Mouse (Mus musculus): ENCODE measurements around the gene Acsbg1.

Acsbg1 gene

GRCm38 (mm10) chr9:54668455-54668854 is 6.8 kb upstream of the Acsbg1 start:
- DNase-seq, result no peak

DNA sequence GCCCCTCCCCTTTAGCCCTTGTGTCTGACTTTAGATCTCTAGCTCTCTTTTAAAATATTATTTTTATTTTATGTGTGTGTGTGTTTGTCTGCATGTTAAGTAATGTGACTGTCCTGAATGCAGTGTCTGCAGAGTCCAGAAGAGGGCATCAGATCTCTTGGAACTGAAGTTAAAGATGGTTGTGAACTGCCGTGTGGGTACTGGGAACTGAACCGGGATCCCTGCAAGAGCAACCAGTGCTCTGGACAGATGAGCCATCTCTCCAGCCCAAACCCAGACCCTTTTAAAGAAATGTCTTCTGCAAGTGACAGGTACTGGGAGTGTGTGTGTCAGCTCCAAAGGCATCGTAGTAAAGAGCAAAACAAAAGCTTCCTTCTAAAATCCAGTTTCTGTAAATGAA is 4.4 kb upstream of the Acsbg1 start:
- no peak for DNase-seq

DNA sequence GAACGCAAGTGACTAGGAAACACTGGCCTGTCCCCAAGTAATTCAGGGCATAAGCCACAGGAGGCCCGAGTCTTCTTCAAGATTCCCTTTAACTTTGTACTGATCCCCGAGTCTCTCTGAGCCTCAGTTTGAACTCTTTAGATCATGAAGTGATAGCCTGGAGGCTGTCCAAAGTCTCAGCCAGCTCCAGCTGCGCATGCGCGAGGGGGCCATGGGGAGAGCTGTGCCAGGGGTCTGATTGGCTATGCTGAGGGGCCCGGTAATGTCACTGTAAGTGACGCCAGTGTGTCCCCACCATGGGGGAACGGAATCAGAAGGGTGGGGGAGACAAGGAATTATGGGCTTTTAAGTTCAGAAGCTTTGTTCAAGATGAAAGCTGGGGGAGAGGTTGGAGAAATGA is 2.7 kb upstream of the Acsbg1 start:
- DNase-seq, result no peak

GRCm38 (mm10) chr9:54658773-54659172 is 2.9 kb downstream of the Acsbg1 start:
- DNase-seq, result no peak

DNA sequence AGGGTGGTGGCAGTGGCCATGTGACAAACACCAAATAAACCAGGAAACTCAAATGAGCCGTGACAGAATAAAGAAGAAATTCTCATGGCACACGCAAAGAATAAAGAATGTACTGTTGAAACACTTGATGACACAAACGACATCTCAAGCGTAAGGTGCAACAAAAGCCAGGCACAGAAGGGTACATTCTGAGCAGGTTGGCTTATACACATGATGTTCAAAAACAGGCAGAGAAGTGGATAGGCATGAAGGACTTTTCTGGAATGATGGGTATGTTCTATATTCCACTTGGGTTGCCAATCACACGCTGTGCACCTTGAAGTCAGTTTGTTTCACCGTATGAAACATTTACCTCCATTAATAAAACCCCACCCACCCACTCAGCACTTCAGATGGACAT is 5.3 kb downstream of the Acsbg1 start:
- no peak for DNase-seq

DNA sequence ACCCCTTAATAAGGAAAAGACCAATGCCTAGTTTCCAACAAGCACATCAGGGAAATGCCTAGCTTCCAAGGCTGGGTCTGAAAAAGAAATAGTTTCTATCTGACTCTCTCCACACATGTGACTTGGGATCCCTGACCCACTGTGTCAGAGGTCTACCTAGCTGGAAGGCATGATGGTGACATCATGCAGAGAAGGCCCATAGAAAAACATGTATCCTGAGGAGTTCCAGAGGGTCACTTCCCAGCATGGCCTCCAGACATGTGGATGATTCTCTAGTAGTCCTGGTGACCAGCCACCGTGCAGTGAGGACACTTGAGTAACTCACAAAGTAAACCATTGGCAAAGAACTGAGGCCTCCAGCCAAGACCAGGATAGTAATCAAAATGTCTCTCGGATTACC is 5.8 kb downstream of the Acsbg1 start:
- no peak for DNase-seq

DNA sequence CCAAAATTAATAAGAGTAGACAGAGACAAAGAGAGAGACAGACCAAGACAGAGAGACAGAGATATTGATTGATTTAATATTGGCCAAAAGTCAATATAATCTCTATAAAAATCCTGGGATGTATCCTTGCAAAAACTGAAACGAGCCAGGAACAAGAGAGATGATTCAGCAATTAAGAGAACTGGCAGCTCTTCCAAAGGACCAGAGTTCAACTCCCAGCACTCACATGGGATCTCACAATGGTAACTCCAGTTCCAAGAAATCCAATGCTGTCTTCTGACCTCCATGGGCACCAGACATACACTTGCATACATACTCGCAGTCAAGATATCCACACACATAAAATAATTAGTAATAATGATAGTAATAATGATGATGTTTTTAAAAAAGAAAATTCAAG is 8.9 kb downstream of the Acsbg1 start:
- no peak for DNase-seq

DNA sequence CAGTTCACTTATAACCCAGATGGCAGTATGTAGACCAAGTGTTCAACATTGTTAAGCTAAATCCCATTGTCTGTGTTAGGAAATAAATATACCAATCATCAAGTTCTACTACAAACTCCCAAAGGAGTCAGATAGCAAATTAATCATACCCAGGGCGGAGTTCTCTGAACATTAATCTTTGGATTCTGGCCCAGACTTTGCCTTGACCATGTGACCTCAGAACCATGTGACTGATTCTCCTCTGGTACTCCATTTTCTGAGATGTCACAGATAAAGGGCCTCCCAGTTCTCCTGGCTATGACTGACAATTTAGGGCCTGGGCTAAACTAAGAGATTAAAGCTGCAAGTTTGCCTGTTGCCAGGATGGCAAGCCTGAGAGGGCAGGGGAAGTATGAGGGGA is 12.3 kb downstream of the Acsbg1 start:
- peak in 1 of 2 experiments; percentile 12 for DNase-seq

GRCm38 (mm10) chr9:54647456-54647855 is 14.2 kb downstream of the Acsbg1 start:
- DNase-seq, result no peak

DNA sequence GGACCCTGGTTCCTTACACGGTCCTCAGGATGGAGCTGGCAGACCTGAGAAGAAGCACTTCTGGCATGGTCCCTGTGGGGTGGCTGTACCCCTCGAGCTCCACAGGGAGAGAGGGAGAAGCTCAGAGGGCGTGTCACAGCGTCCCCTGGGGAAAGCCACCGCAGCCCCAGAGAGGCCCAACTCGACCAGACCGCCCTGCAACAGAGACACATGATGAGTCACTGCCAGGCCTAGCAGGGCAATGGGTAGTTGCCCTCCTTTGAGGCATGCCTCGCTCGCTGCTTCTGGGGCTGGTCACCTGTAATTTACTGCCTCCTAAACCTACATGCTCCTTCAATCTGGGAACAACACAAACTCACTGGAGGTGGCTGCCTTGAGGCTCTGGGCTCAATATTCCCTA is 15.4 kb downstream of the Acsbg1 start:
- no peak for DNase-seq

DNA sequence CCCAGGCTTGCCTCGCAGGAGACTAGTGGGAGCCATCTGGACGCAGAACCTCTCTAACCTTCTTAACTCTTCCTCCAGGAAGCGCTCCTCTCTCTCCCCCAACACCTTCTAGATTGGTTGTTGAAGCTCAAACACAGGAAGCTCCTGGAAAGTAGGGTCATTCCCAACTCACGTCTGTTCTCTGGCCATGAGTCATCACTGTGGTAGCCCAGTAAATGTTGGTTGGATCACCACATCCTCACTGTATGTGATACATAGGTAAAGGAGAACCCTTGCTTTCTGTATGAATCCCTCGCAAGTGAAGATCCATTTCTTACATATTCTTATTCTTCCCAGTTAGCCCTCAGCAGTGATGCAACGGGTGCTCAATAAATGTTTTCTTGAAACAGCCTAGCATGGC is 16.1 kb downstream of the Acsbg1 start:
- no peak for DNase-seq

DNA sequence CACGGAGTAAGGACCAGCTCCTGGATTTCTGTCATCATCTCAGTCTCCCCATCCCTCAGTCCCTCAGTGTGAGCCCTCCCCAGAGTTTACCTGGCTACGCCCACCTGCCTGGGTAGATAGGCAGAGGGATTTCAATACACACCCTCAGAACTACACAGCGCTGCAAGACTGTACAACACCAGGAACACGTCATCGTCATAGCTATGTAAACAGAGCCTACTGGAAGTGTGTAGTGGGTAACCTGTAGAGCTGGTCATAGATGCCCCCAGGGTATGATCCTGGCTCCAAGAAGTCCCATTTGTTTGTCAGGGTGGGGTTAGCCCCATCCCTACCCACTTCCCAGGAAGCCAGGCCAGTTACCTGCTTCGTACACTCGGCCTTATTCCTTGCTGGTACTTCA is 18.5 kb downstream of the Acsbg1 start:
- no peak for DNase-seq

DNA sequence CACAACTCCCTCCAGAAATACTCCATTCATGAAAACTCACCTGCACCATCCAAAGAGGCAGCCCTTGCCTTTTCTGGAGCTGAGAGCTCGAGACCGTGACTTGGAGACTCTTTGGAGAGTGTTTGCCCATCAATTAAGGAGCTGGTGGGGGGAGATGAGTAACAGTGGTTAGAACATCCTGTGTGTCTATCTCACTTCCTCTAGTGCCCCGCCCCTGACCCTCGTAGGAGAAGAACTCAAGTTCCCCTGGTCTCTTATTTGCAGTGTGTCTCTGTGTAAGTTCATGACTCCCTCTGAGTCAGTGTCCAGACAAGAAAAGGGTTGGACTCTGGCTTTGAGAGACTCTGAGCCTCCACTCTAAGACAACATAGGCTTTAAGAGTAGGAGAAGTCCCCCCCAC is 19.1 kb downstream of the Acsbg1 start:
- no peak for DNase-seq

DNA sequence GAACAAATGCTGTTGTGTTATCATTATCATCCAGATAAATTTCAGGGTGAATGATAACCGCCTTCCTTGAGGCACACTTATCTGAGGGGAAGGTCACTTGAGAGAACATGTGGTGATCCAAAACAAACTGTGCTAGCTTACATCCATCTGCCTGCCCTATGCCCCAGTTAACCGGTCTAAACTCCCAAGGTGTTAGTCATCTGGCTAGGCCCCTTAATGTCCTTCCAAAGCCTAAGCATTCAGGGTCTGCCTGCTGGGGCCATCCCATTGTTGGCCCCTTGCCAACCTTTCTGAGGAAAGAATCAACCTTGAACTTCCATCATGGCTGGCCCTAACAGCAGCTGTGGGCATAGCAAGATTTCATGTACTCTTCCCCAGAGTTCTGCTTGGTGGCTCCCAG is 19.5 kb downstream of the Acsbg1 start:
- no peak for DNase-seq

DNA sequence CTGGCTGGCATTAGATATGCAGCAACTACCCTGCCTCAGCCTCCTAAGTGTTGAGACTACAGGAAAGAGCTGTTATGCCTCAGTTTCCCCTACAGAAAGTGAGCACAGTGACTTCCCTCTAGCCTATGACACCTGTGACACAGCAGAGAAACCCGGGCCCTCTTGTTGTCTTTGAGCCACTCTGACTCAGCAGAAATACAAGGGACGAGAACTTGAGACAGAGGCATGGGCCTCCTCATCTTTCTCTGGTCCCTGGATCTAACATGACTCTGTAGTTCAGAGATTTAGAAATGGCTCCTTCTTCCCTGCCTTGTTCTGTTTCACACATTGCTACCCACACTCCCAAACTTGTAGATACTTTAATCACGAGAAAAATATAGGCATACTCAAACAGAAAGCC is 20.1 kb downstream of the Acsbg1 start:
- no peak for DNase-seq

- DNase-seq, result no peak
Observed at GRCm38 (mm10) chr9:54639192-54639591, 22.5 kb downstream of the Acsbg1 start.

DNA sequence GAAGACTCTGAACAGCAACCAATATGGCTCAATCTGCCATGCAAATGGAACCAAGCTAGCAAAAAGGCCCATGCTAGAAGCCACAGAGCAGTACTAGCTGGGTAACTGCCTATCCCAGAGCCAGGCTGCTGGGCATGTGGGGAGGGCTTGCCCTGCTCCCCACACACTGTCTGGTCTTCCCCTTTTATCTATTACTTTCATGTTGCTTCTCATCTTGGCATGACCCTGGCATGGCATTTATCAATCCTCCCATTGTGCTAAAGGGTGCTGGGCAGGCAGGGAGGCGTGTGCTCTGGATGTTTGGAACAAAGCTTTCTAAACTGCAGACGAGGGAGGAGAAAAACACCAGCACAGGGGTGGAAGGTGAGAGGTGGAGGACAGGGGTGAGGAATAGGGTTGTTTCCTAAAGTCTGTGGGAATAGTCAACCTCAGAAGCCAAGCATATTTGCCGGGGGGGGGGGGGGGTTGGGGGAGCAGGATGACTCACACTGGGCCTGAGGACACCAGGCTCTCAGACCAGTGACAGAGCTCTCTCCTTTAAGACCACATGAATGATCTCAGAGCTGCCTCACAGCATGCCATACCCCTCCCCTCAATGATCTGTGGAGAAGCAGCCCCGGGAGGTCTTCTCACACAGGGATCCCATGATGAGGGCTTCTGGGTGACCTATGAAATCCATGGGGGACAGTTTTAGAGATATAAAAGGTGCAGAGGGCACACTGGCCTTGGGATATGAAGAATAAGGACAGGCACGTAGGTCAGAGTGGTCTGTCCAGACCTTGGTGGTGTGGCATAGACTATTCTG is 24.0 kb downstream of the Acsbg1 start:
- DNase-seq, result no peak

DNA sequence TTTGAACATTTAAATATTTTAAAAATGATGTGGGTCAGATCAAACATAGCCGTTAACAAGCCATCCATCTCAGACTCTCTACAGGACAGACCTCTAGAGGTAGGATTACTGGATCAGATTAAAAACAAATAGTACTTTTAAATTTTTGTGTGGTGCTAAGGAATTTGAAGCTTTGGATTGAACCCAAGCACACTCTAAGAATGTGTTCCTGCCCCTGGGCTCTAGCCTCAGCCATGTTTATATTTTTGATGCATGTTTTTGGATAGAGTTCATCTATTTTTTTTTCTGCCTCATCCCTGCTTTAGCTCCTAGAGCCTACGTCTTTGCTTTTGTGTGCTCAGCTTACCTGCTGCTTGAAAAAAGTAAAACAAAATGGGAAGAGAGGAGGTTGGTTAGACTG is 28.3 kb downstream of the Acsbg1 start:
- no peak for DNase-seq

DNA sequence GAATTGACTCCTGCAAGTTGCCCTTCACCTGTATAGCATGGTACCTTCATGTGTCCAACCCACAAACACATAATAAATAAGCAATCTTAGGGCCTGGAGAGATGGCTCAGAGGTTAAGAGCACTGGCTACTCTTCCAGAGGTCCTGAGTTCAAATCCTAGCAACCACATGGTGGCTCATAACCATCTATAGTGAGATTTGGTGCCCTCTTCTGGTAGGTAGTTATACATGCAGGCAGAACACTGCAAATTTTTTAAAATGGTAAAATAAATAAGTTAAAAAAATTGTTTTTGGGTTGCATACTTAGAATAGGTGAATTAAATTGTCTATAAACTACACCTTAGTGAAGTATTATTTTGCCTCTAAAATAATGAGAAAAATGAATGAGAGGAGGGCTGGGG is 30.8 kb downstream of the Acsbg1 start:
- DNase-seq, result no peak

DNA sequence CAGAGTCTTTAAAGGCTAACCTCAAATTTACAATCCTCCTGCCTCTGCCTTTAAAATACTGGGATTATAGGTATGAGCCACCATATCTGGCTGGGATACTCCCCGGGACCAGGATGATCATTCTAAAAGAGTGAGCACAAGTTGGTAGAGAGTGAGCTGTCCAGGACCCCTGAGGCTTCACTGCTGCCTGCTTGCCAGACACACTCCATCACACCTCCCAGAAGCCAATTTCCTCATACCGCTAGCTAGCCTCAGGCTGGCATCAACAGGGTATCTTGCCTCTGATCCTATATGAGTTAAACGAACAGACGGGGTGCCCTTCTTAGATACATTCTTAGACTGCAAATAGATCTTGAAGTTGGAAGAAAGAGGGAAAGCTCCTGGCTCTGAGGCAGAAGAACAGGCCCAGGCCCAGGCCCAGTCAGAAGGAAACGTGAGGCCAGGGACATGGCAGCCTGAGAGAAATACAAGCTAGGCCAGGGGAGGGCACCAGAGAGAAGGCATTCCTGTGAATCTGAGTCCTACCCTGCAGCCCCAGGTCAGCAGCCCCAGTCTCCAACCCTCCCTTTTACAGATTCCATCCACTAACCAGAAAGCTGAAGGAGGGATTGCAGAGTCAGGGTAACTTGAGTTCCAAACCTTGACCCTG is 31.9 kb downstream of the Acsbg1 start:
- no peak for DNase-seq

GRCm38 (mm10) chr9:54628752-54629151 is 32.9 kb downstream of the Acsbg1 start:
- DNase-seq, result no peak

DNA sequence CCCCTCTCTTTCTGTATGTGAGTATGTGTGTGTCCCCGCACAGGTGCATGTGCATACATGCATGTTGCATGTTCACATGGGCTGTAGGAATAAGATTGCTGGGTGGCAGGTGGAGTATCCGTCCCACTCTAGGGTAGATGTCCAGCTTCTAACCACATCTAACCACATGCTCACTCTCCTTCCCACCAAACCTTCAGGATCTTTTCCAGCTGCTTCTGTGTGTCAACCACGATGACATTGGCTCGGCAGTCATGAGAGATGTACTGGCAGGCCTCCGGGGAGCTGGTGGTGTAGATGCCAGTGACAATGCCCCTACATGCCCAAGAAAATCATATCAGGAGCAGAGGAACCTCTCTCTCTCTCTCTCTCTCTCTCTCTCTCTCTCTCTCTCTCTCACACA is 34.4 kb downstream of the Acsbg1 start:
- DNase-seq, result no peak

DNA sequence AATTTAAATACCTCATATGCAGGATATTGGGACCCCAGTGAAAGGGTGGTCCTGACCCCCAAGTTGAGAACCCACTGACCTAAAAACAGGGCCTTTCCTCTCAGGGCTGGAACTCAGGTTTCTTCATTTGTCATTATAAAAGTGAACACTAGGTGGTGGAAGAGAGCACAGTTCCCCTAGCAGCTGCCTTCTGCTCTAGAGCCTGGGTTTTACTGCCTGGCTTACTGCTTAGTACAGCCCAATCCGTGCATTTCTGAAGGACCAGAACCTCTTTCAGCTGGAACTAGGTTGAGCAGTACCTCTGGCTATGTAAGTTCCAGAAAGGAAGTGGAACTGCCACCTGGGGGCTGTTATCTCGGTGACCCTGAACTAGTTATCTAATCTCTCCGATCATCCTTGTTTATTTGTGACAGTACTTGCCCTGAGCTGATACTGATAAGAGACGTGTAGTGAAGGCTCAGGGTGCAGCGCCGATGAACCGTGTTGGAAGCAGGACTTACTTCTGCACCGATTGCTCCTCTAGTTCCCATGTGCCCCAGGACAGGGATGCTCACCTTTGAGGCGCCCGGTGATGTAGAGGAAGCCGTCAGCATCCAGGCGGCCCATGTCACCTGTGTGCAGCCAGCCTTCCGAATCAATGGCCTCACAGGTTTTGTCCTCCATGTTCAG is 47.4 kb downstream of the Acsbg1 start:
- peak; percentile 15 to 18 for DNase-seq

- no peak for DNase-seq
Observed at GRCm38 (mm10) chr9:54612781-54613191, 48.9 kb downstream of the Acsbg1 start.

Data from kidney, adult 8-10 months (tissue).